Mouse (Mus musculus): ENCODE data around the gene Cldn7. TPM values are rescaled to one million over a fixed set of nuclear protein-coding genes. Genes with fewer than 3 reads are reported as not detected.
"Not testable (repeated sequence)": the region's sequence is repeated elsewhere in the genome, so short reads cannot be mapped to it uniquely, and the experiment has no call there.

Cldn7 gene
- 1,377 and 1,415 TPM in 2 replicates for polyA plus RNA-seq (2015; fragmentation: Nextera tagmentation; extraction: Ambion mirVana)

GRCm38 (mm10) chr11:69964650-69965270 lies at the start of gene Cldn7:
Gene Cldn7, plus strand, starts transcription at chr11:69964779.
- Histone ChIP-seq H3K4me1 (ENCODE audit: control insufficient read depth, insufficient read depth, low read length) (peaks cover 13% of the 10 kb centered on the region), H3K36me3 (ENCODE audit: control insufficient read depth, insufficient read depth, low read length) (no peaks in the 10 kb centered on the region), H3K4me3 (ENCODE audit: low read length) (peak within 1 kb of the TSS; percentile 62), H3K9ac (ENCODE audit: low read depth, low read length) (peak within 1 kb of the TSS; percentile 81), H3K27ac (ENCODE audit: low read length) (peak within 1 kb of the TSS; percentile 97), H3K9me3 (ENCODE audit: control insufficient read depth, low read length) (no peaks in the 10 kb centered on the region), H3K27me3 (replicated peaks; ENCODE audit: control insufficient read depth, insufficient read depth, low read length) (peaks cover 15% of the 10 kb centered on the region), H3K4me2 (ENCODE audit: low read depth, low read length) (peak within 1 kb of the TSS; percentile 47)
- WGBS: 7% methylated on average over 24 of the region's 24 CpGs
- ATAC-seq: no peak

- no peaks in the 10 kb centered on the region for H3K27me3 ChIP-seq (replicated peaks; ENCODE audit: control insufficient read depth, insufficient read depth, low read length)
- peaks cover 34% of the 10 kb centered on the region for H3K36me3 ChIP-seq (ENCODE audit: control insufficient read depth, insufficient read depth, low read length)
- peak overlapping the region; percentile 79 for H3K4me3 ChIP-seq (ENCODE audit: low read length)
- H3K27ac ChIP-seq (ENCODE audit: low read length): no peak overlapping the region; the same call in 1 of the 2 replicates
- peaks cover 34% of the 10 kb centered on the region for H3K4me1 ChIP-seq (ENCODE audit: control insufficient read depth, insufficient read depth, low read length)
- 39% methylated on average over 9 of the region's 9 CpGs for WGBS
- H3K9ac ChIP-seq (ENCODE audit: low read depth, low read length): no peak overlapping the region
- H3K4me2 ChIP-seq (ENCODE audit: low read depth, low read length): peak overlapping the region; percentile 94
- no peak for ATAC-seq
- no peaks in the 10 kb centered on the region for H3K9me3 ChIP-seq (ENCODE audit: control insufficient read depth, low read length)
These were observed 49.6 kb upstream of the Cldn7 start for GRCm38 (mm10) chr11:69914917-69915430.

- Histone ChIP-seq H3K36me3 (ENCODE audit: control insufficient read depth, insufficient read depth, low read length) (peaks cover 27% of the 10 kb centered on the region), H3K4me3 (ENCODE audit: low read length) (no peak overlapping the region), H3K4me1 (ENCODE audit: control insufficient read depth, insufficient read depth, low read length) (peaks cover 34% of the 10 kb centered on the region), H3K27me3 (replicated peaks; ENCODE audit: control insufficient read depth, insufficient read depth, low read length) (no peaks in the 10 kb centered on the region), H3K9ac (ENCODE audit: low read depth, low read length) (peak overlapping the region; percentile 33), H3K4me2 (ENCODE audit: low read depth, low read length) (0 out of 2 replicates have a peak overlapping the region, but pooled peaks have one; percentile 3), H3K27ac (ENCODE audit: low read length) (no peak overlapping the region), H3K9me3 (ENCODE audit: control insufficient read depth, low read length) (no peaks in the 10 kb centered on the region)
- no peak for ATAC-seq
- WGBS: 66% methylated on average over 5 of the region's 5 CpGs
These were observed 48.6 kb upstream of the Cldn7 start for GRCm38 (mm10) chr11:69915667-69916627.

GRCm38 (mm10) chr11:69916652-69917378 lies 47.8 kb upstream of the Cldn7 start:
- H3K9ac ChIP-seq (ENCODE audit: low read depth, low read length); H3K4me3 ChIP-seq (ENCODE audit: low read length); H3K4me2 ChIP-seq (ENCODE audit: low read depth, low read length); H3K27me3 ChIP-seq (replicated peaks; ENCODE audit: control insufficient read depth, insufficient read depth, low read length); H3K27ac ChIP-seq (ENCODE audit: low read length); H3K9me3 ChIP-seq (ENCODE audit: control insufficient read depth, low read length); ATAC-seq: not testable (repeated sequence)
- 64% methylated on average over 7 of the region's 7 CpGs for WGBS
- H3K36me3 ChIP-seq (ENCODE audit: control insufficient read depth, insufficient read depth, low read length): peaks cover 18% of the 10 kb centered on the region
- H3K4me1 ChIP-seq (ENCODE audit: control insufficient read depth, insufficient read depth, low read length): peaks cover 34% of the 10 kb centered on the region

GRCm38 (mm10) chr11:69917379-69917948 lies 47.1 kb upstream of the Cldn7 start:
- H3K4me2 ChIP-seq (ENCODE audit: low read depth, low read length): no peak overlapping the region
- H3K27me3 ChIP-seq (replicated peaks; ENCODE audit: control insufficient read depth, insufficient read depth, low read length): no peaks in the 10 kb centered on the region
- peaks cover 15% of the 10 kb centered on the region for H3K36me3 ChIP-seq (ENCODE audit: control insufficient read depth, insufficient read depth, low read length)
- WGBS: 85% methylated on average over 8 of the region's 8 CpGs
- no peak for ATAC-seq
- H3K4me3 ChIP-seq (ENCODE audit: low read length): no peak overlapping the region
- no peak overlapping the region for H3K9ac ChIP-seq (ENCODE audit: low read depth, low read length)
- H3K9me3 ChIP-seq (ENCODE audit: control insufficient read depth, low read length): no peaks in the 10 kb centered on the region
- peaks cover 34% of the 10 kb centered on the region for H3K4me1 ChIP-seq (ENCODE audit: control insufficient read depth, insufficient read depth, low read length)
- no peak overlapping the region for H3K27ac ChIP-seq (ENCODE audit: low read length)

GRCm38 (mm10) chr11:69918118-69918517 lies 46.5 kb upstream of the Cldn7 start:
- WGBS: 82% methylated on average over 5 of the region's 5 CpGs
- Histone ChIP-seq H3K4me1 (ENCODE audit: control insufficient read depth, insufficient read depth, low read length) (peaks cover 35% of the 10 kb centered on the region), H3K27me3 (replicated peaks; ENCODE audit: control insufficient read depth, insufficient read depth, low read length) (no peaks in the 10 kb centered on the region), H3K27ac (ENCODE audit: low read length) (no peak overlapping the region), H3K9ac (ENCODE audit: low read depth, low read length) (no peak overlapping the region), H3K4me2 (ENCODE audit: low read depth, low read length) (no peak overlapping the region), H3K36me3 (ENCODE audit: control insufficient read depth, insufficient read depth, low read length) (peaks cover 14% of the 10 kb centered on the region), H3K4me3 (ENCODE audit: low read length) (no peak overlapping the region), H3K9me3 (ENCODE audit: control insufficient read depth, low read length) (no peaks in the 10 kb centered on the region)
- no peak for ATAC-seq

GRCm38 (mm10) chr11:69919053-69919452 lies 45.5 kb upstream of the Cldn7 start:
- H3K4me1 ChIP-seq (ENCODE audit: control insufficient read depth, insufficient read depth, low read length): peaks cover 31% of the 10 kb centered on the region
- ATAC-seq: no peak
- H3K27ac ChIP-seq (ENCODE audit: low read length): peak overlapping the region; percentile 95
- H3K4me3 ChIP-seq (ENCODE audit: low read length): peak overlapping the region; percentile 95
- H3K9me3 ChIP-seq (ENCODE audit: control insufficient read depth, low read length): no peaks in the 10 kb centered on the region
- WGBS: 68% methylated on average over 9 of the region's 9 CpGs
- H3K4me2 ChIP-seq (ENCODE audit: low read depth, low read length): peak overlapping the region; percentile 81
- peaks cover 12% of the 10 kb centered on the region for H3K36me3 ChIP-seq (ENCODE audit: control insufficient read depth, insufficient read depth, low read length)
- H3K27me3 ChIP-seq (replicated peaks; ENCODE audit: control insufficient read depth, insufficient read depth, low read length): no peaks in the 10 kb centered on the region
- H3K9ac ChIP-seq (ENCODE audit: low read depth, low read length): peak overlapping the region; percentile 98; the same call in 1 of the 2 replicates

GRCm38 (mm10) chr11:69919661-69920265 lies 44.8 kb upstream of the Cldn7 start:
- Histone ChIP-seq H3K27ac (ENCODE audit: low read length) (peak overlapping the region; percentile 95), H3K9me3 (ENCODE audit: control insufficient read depth, low read length) (no peaks in the 10 kb centered on the region), H3K9ac (ENCODE audit: low read depth, low read length) (peak overlapping the region; percentile 98), H3K4me3 (ENCODE audit: low read length) (peak overlapping the region; percentile 95), H3K36me3 (ENCODE audit: control insufficient read depth, insufficient read depth, low read length) (peaks cover 12% of the 10 kb centered on the region), H3K4me2 (ENCODE audit: low read depth, low read length) (peak overlapping the region; percentile 81), H3K4me1 (ENCODE audit: control insufficient read depth, insufficient read depth, low read length) (peaks cover 28% of the 10 kb centered on the region), H3K27me3 (replicated peaks; ENCODE audit: control insufficient read depth, insufficient read depth, low read length) (no peaks in the 10 kb centered on the region)
- peak; percentile 34; the same call in 1 of the 2 replicates for ATAC-seq
- WGBS: under 1% methylated on average over 17 of the region's 17 CpGs
